Mouse (Mus musculus) small intestine, adult 2 months (tissue): ENCODE measurements around the gene Fgfrl1.

Experiments used
- CTCF ChIP-seq: fragments of 200-500 bp; IDR thresholded peaks from 2 replicates; pipeline ENCODE4 v1.5.1; 2012; ENCODE audit warnings: low read depth, mild to moderate bottlenecking, control low read depth, inconsistent platforms, low read length, moderate library complexity, mixed read lengths; ENCODE audit not compliant: insufficient replicate concordance, insufficient read length; ENCODE audit errors: extremely low read depth
- POLR2A ChIP-seq: fragments of 200-500 bp; IDR thresholded peaks from 2 replicates; pipeline ENCODE4 v1.6.1; 2012; ENCODE audit warnings: low read depth, mild to moderate bottlenecking, control low read depth, inconsistent platforms, low read length, moderate library complexity

DNA sequence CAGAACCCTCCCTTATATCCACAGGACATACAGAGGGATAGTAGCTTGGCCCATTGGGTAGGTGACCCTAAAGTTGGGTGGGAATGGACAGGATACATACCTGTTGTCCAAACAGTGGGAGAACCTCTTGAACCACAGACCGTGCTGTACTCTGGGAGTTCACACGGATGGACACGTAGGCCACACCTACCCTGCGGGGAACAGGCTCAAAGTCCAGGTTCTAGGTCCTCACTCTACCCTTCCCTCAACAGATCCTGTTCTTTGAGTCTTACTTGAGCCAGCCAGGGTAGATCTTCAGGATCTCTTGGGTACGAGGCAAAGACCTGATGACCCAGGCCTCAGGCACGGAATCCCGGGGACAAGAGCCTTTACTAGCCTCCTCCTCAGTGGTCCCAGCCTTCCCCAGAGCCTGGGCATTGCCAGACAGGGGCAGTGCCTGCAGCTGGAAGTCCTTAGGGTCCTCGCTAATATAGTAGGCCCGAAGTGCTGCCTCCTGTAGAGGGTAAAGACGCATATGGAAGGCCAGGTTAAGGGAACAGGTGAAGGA lies 37.7 kb upstream of the Fgfrl1 start:
- TF ChIP-seq POLR2A (no peak), CTCF (no peak)
